Mouse (Mus musculus) c-Kit-positive CD71-positive TER-119-positive erythroid progenitor cells, embryonic 14.5 days (primary cell): ENCODE measurements around the gene Atr.
"Not testable (repeated sequence)": the region's sequence is repeated elsewhere in the genome, so short reads cannot be mapped to it uniquely, and the experiment has no call there.

ENCODE experiments used
- DNase-seq: peaks from one replicate; pipeline ENCODE4 v3.0.0-alpha.2; 2013; ENCODE audit warnings: low spot score

Gene Atr

GRCm38 (mm10) chr9:95932855-95933254, 75.5 kb downstream of the Atr start:
- DNase-seq: no peak

DNA sequence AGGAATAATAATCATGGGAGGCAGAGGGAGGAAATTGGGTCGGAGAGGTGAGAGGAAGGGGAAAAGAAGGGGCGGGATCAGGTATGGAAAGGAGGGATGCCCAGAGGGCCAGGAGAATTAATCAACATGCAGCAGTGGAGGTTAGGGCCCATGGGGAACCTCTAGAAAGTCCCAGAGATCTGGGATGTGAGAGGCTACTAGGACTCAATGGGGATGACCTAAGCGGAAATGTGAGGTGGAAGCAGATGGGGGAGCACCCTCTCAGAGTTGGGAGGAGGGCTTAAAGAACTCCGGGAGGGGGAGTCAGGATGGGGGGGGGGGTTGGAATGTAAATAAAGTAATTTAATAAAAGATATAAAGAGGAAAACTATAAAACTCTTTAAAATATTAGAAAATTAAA, 96.3 kb downstream of the Atr start:
- no peak for DNase-seq

- no peak for DNase-seq
Measured at GRCm38 (mm10) chr9:95954226-95954584, 96.8 kb downstream of the Atr start.

DNA sequence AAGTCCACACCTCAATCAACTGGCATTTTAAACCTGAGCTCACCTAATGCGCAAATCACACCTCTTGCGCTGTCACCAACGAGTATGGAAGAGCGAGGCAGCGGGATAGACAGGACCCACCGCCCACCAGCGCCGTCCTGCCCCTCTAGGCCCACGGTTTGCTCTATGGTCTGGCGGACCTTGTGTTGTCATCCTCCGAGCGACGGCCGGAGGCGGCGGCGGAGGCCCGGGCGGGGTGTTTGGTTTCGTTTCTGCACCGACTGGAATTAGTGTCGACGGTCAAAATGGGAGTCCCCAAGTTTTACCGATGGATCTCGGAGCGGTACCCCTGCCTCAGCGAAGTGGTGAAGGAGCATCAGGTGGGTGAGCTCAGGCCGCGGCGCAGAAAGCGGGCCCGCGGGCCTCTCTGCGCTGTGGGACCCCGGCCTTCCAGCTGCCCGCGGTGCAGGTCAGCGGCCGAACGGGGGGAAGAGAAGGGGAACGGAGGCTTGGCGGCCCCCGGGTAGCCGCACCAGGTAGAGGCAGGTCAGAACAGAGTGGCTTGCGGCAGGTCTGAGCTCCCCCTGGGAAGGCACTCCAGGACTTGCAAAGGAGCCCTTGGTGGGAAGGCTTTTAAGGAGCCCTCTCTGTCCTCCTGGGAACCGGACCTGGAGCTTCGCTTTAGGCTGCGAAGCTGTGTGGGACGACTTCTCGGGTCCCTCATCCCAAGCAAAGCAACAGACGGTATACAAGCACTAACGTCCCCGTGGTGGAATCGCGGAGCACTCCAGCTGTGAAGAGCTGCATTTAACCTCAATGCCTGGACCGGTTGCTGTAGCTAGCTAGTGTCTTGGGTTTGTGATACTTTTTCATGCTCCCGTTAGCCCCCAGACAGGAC, 97.4 kb downstream of the Atr start, which contains the start of gene Xrn1:
Gene Xrn1 (plus strand): TSS at position 176 of the 877 bp plus-strand sequence.
- DNase-seq: peak; percentile 94

DNA sequence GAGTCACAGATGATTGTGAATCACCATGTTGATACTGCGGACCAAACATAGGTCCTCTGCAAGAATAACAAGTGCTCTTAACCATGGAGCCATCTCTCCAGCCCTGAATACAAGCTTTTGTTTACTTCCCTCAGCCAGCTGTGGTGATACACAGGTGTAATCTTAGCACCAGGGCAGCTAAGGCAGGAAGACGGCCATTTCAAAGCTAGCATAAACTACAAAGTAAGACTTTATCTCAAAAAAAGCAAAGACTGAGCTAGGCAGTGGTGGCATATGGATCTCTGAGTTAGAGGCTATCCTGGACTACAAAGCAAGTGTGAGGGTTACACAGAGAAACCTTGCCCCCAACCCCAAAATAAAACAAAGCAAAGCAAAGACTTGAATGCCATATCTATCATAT, 100.2 kb downstream of the Atr start:
- DNase-seq: no peak

DNA sequence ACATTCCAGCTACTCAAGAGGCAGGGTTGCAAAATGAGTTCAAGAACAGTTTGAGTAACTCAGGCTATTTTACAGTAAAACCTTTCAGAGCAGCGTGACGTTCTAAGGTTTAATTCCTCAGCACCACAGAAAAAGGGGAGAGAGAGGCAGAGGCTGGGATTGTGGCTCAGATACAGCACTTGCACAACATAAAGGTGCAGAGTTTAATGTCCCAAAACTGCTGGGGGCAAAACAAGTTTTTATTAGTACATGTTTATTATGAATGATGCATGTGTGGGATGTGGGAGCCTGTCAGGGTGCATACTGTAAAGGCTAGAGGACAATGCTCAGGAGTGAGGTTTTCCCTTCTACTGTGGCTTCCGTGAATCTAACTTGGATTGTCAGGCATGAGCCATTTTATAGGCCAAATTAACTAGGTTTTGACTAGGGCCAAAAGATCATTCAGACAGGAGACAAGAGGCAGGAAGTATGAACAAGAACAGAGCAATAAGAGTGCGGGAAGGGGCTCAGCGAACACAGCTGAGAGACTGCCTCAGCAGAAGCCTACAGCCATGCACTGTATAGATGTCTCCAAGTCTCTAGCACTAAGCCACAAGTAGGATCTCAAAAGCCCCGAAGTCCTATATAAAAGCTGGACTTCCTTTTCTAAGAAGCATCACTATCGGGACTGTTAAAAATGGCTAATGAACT, 100.8 kb downstream of the Atr start:
- DNase-seq: no peak

DNA sequence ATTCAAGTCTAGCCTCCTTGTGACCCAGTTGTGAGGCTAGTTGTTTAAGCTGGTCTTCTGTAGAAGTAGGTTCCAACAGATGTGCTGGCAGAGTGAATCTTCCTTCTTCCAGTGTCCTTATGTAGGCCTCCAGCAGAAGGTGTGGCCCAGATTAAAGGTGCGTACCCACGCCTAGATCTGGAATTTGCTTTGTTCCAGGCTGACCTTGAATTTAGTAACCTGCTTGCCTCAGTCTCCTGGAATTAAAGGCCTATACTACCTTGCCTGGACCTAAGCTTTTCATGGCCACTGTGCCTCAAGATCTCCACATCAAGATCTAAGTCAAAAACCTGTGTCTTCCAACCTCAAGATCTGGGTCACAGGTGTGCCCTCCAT, 101.3 kb downstream of the Atr start:
- not testable (repeated sequence) for DNase-seq

GRCm38 (mm10) chr9:95959246-95959645, 101.8 kb downstream of the Atr start:
- DNase-seq: no peak

DNA sequence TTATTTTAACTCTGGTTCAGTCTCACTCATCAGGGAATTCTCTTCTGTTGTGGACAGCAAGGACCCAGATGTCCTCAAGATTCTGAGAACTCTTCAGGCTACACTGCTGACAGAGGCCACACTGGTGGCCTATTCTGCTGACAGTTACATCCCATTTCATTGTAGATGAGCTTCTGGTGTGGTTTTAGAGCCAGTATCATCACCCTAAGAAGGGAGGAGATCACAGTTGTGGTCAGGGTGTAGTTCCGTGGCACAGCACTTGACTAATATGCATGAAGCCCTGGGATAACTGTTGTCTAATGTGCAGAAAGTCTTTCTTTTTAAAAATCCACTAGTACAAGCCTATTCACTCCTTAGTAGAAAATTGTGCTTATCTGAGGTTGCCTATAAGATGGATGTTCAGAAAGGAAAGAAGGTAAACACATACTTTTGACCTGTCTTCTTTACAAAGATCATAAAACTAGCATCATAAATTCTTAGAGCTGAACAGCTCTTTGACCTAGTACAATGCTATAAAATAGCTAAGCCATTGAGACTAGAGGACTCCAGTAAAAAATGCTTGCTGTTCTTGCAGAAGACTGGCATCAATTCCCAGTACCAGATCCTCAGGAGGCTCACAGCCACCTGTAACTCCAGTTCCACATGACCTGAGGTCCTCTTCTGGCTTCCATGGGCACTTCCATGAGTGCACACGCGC, 102.5 kb downstream of the Atr start:
- no peak for DNase-seq

DNA sequence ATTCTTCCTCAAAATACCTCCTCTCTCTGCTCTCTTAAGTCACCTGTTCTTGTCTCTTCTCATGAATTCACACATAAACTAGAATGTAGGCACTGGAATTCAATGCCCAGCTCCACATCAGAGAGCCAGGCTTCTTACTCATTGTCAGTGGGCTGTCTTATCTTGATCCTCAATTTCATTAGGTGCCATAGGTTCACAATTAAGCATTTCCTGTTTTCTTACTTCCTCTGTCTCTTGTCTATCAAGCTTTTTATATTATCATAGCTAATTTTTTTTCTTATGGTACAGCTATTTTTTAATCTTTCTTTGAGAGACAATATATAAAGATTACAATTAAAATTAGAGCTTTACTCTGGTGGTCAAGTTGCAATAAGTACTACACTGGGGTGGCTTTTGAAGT, 103.7 kb downstream of the Atr start:
- DNase-seq: no peak

DNA sequence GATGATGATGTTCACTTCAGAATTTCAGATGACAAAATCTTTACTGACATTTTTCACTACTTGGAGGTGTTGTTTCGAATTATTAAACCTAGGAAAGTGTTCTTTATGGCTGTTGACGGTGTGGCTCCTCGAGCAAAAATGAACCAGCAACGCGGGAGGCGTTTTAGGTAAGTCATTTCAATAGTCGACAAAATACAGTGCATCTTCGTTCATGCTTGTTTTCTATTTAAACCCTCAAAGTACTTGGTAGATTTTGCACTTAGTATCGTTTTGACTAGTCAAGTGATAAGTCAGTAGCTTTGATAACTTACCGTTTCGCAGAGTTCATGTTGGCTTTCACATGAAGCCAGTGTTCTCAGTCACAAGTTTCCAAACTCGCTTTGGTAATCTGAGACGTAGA, 106.6 kb downstream of the Atr start:
- DNase-seq: no peak

DNA sequence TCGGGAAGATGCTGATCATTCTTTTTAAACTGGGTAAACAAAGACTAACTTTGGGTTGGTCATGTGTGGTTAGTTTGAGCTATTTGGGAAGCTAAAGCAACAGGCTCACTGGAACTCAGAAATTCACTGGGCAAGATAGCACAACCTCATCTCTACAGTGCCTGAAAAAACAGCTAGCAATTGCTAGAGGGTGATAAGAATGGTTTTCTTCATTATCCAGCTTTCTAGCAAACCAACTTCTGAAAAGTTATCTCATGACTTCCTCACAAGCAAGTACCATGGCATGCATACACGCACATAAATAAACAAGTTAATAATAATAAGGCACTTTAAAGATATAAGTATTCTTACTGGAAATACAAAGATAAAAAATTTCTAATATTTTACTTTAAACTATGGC, 120.9 kb downstream of the Atr start:
- DNase-seq: no peak

DNA sequence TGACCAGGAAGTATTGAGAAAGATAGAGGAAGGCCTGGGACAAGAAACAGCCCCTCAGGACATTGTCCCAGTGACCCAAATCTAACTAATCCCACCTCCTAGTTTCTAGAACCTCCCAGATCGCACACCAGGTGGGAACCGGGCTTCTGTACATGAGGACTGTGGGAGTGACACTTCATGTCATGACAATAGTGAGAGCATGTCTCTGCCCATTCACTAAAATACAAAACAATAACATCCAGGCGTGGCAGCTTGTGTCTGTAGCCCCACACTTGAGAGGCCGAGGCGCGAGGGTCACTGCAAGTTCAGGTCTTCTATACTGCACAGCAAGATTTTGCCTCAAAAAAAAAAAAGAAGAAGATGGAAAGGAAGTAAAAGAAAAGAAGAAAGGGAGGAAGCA, 122.5 kb downstream of the Atr start:
- DNase-seq: no peak

GRCm38 (mm10) chr9:95992255-95992654, 134.9 kb downstream of the Atr start:
- DNase-seq: peak; percentile 10
